Mouse (Mus musculus): ENCODE data around the gene Ccdc60.

GRCm38 (mm10) chr5:116323401-116323800, 34.6 kb upstream of the Ccdc60 start:
- no peak for TF ChIP-seq EP300 (IDR thresholded peaks at IDR 0.05; ENCODE audit: low read depth in 1 of 2, low read length in 2 of 2)
- no peak for TF ChIP-seq JUND (IDR thresholded peaks at IDR 0.05; ENCODE audit: low read depth, low read length)
- TF ChIP-seq POLR2A (IDR thresholded peaks at IDR 0.05; ENCODE audit: control insufficient read depth in 1 of 2, insufficient read depth in 1 of 2, low read depth in 1 of 2, low read length in 2 of 2, poor library complexity in 1 of 2): no peak
- no peak for TF ChIP-seq CTCF (IDR thresholded peaks at IDR 0.05 in 2 of 3, conservative IDR thresholded peaks at IDR 0.05 in 1 of 3; ENCODE audit: control insufficient read depth in 1 of 3, insufficient read depth in 1 of 3, low read depth in 2 of 3, low read length in 3 of 3, poor library complexity in 1 of 3, severe bottlenecking in 1 of 3)
- TF ChIP-seq UBTF (IDR thresholded peaks at IDR 0.05; ENCODE audit: borderline replicate concordance, insufficient read depth, low read depth, low read length): no peak
- no peak for TF ChIP-seq TCF12 (IDR thresholded peaks at IDR 0.05; ENCODE audit: low read depth, low read length)
- no peak for TF ChIP-seq SIN3A (IDR thresholded peaks at IDR 0.05; ENCODE audit: low read length)
- no peak for TF ChIP-seq ZNF384 (IDR thresholded peaks at IDR 0.05; ENCODE audit: low read depth, low read length)
- no peak for TF ChIP-seq MAX (IDR thresholded peaks at IDR 0.05; ENCODE audit: low read length)
- TF ChIP-seq ZKSCAN1 (IDR thresholded peaks at IDR 0.05; ENCODE audit: low read depth, low read length): no peak
- no peak for TF ChIP-seq KAT2A (conservative IDR thresholded peaks at IDR 0.05; ENCODE audit: low read depth, low read length)

All from MEL (cell line).